Mouse (Mus musculus) forelimb bud, embryonic 11.5 days (tissue): ENCODE results near the gene Proser3.

ENCODE experiments used
- DNase-seq: peaks from one replicate; pipeline ENCODE4 v3.0.0-alpha.2; 2012; ENCODE audit warnings: low read depth, low spot score

Gene Proser3

DNA sequence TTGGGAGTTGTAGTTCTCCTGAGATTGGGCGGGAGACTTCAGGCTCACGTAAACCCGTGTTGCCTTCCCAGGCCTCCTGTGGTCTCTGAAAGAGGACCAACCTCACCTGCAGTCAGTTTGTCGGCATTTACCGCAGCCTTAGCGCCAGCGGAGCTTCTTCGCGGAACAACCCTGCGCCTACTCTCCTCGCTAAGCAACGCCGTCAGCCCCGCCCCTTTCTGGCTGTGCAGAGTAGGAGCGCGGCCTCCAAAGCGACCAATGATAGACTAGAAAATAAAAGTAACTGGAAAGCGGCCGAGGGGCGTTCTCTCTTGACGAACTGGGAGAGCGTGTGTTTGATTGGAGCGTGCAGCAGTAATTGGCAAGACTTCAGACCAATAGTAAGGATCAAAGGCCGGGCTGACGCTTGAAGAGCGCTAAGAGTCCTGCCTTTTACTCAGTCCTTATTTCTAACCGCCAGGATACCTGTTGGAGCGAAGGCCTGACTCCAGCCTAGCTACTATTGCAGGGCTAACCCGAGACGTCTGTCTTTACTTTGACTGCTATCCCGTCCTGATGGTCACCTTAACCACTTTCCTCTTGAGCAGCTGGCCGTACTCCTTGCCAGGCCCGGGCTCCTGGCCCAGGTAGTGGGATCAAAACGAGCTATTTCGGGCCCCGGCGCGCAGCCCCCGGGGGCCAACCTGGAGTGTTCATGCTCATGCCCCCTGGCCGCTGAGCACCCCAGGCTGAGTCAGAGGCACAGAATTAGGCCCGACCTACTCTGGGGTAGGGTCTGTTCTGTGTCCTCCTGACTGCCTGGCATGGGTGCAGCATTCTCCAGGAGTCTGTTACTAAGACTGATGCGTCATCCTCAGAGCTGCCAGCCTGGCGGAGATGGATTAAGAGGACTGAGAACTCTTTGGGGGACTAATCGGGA is at the start of gene Proser3, which contains the start of gene Hspb6:
TSS of gene Proser3 (minus strand) at position 198 of the 919 bp plus-strand sequence.
TSS of gene Hspb6 (plus strand) at position 77 of the 919 bp plus-strand sequence.
- peak; percentile 97 for DNase-seq

DNA sequence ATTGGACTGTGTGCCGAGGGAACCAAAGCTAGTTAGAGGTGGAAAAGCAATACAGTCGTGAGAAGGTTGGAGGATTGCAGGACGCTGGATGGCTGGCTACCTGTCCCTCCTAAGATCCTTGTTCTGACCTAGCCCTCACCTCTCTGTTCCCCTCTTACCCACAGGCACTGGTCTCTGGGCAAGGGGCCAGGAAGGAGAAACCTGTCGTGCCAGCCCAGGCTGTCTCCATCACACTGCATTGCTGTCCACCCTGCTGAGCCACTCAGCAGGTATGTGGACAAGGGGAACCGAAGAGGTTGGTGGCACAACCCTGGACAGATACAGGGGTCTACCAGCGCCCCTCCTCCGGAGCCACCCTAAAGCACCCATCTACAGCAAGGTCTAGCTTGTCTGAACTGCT is 48.6 kb upstream of the Proser3 start:
- DNase-seq: no peak

DNA sequence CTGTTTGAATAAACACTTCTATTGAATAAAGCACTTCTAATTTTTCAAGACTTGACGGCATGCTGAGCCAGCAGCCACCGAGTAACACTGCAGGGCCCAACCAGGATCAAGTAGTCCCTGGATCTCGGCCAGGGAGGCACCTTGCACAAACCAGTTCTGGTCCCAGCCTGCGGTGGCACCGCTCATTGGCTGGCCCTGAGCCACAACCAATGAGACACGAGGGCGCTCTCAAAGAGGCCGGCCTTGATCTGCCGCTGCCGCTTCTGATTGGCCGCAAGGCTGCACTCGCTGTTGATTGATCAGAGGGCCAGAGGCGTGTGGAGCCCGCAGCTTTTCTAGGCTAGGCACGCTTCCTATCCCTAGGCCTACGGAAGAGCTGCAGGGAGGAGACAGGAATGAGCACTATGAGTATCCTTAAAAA is 47.8 kb upstream of the Proser3 start:
- peak; percentile 74 for DNase-seq

DNA sequence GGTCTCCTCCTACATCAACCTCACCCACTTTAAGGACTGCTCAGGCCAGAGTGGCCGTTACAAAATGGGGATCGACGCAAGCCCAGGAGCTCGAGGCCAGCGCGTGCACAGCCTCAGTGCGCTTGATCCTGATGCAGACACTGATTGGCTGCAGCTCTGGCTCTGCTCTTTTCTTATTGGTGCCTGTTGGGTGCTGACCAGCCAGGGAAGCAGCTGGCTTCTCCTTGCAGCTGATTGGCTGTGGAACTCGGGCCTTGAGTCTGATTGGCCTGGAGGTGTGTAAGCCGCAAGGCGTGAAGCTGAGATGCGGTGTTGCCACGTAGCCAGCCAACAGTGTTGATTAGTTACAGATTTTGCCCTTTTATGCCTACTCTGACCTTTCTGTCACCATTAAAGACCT is 46.7 kb upstream of the Proser3 start, which contains the start of gene Zbtb32:
TSS of gene Zbtb32 (minus strand) at position 124 of the 400 bp plus-strand sequence.
- no peak for DNase-seq

DNA sequence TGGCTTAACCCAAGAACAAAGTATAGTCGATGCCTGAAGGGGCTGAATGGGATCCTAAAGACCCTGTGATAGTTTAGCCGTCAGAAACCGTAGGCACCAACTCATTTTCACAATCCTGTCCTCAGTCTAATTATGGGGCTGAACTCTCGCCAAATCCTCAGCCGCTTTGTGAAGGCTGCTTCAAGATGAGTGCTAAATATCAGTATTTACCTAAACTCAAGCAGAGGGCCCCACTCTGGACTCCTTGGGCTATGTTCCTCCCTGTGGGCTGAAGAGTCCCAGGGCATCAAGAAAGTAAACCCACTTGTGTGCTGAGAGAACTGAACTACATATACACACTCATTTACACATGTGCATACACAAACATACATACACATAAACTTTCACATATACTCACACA is 44.7 kb upstream of the Proser3 start:
- DNase-seq: no peak

DNA sequence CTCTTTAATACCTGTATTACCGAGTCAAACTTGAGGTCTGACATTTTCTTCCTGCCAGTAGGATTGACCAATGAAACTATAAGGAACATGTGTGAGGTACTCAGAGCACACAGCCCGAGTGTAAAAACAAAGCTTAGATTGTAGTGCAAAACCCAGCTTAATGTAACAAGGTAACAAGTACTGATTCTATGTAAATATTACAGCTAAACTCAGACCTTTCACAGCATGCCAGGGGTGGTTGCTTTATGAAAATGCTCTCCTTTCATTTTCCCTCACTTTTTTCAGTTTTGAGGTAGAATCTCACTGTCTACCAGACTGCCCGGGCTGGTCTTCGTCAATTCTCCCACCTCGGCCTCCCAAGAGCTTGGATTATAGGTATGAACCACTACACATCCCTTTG is 44.0 kb upstream of the Proser3 start:
- no peak for DNase-seq

DNA sequence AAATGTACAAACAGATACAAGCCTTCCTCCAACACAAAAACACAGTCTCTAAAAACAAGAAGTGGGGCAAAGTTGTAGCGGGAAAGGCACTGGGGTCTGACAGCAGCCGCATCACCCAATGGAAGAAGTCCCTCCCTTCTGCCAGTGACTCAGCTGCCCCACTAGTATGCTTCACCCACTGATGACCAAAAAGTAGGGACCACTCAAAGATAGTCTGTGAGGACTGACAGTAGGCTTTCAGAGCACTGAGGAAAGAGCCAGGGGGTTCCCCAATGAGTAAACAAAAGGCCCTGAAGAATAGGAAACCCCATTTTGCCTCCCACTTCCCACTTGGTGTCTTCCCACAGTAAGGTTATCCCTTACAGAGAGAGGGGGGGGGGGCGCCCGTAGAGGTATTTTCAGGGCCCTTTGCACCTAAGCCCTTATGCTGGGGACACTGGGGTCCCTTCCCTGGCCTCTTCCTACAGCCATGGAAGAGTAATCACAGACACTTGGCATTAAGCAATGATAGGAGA is 42.5 kb upstream of the Proser3 start:
- no peak for DNase-seq

DNA sequence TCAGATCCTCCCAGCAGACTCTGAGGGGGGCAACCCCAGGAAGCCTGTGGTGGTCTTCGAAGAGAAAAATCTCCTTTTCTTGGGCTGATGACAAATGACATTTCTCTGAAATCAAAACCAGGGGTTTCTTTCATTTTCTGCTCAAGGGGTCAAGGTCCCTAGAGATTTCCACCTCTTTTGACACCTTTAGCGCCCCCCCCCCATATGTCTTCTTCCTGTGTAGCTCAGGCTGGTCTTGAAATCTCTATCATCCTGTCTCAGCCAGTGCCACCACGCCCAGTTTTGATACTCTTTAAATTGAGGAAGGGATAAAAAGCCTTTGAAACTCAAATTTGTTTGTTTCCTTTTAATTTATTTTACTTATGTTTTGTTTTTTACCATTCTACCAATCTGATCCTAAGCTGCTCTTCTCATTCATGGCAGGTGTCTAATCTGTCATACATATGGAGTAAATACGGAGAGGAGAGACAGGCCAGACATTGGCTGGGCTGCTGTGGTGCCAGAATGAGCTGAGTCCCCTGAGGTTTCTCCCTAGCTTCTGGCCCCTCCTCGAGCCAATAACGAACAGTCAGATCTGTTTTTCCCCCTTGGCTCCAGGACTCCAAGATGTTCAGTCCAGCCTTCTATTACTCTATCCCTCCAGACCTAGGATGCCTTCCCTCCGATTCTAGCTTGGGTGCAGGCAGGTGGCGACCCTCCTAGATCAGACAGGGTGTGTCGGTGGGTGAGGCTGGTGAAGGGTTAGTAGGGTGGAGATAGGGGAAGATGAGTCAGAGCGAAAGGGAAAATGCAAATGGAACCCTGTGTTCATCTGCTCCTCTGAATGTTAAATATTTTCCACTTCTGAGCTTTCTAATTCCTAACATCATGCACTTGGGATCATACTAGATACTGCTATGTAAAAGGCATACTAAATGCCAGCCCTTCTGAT is 41.7 kb upstream of the Proser3 start:
- no peak for DNase-seq

DNA sequence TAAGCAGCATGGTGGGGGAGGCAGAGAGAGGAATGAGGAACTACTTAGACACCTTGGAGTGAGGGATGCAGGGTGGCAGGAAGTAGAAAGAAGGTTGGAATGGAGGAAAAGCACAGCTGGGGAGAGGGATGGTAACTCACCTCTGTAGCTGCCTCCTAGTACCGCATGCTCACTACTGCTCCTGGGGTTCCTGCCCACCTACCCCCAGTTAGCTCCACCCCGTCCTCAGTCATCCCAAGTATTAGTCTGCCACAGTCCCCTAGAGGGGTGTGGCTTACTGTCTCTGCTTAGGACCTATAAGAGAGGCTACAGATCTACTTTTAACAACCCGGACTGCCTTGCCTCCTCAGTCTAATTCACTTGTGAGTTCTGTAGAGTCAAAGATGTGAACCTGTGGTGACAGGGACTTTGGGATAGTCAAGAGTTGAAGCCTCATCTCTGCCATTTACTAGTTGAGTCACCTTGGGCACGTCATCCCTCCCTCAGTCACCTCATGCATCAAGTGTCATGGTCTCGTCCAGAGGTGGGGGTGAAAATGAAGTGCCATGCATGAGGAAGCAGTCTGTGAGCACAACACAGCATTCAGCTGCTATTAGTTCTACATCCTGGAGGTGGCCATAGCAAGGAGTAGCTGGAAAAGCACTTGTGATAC is 40.8 kb upstream of the Proser3 start:
- DNase-seq: no peak

DNA sequence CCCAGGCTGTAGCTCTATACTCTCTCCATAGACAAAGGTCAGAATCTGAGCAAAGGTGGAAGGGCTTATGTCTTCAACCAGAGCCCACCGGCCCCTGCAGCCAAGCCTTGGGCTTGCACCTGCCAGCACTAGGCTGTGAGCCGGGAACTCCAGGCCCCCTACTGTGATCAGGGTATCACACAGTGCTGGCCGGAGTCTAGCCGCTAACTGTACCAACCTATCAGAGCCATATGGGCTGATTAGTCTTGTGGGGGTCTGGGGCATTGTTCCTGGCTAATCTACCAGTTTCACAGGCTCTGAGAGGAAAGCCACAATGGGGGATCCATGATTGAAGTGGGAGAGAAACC is 39.5 kb upstream of the Proser3 start:
- no peak for DNase-seq

DNA sequence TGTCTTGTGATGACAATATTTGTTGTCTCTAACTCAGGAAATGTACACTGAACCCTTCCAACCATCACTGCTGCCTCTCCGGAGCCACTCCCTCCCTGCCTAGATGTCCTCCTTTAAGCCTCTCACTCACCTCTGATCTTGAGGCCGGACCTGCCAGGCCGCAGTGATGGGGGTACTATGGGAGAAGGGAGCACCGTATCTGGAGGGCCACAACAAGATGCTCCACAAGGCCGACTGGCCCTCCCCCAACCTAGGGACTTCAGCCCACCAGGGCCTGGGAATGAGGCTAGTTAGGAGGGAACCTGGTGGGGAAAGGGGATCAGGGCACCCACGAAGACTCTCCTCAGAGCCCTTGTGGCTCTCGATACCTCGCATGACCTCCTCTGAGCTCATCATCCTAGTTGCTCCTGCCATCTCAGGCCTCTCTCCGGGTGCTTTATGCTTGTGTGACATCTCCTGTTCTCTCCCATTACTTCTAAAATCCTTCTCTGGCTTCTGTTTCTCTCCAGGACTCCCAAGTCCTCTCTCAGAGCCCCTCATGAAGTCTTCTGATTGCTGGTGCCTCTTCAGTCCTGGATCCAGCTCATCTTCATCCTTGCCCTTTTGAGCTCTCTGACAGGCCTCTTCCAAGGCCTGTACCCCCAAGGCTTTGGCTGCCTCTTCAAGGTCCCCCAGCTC is 39.0 kb upstream of the Proser3 start:
- no peak for DNase-seq

DNA sequence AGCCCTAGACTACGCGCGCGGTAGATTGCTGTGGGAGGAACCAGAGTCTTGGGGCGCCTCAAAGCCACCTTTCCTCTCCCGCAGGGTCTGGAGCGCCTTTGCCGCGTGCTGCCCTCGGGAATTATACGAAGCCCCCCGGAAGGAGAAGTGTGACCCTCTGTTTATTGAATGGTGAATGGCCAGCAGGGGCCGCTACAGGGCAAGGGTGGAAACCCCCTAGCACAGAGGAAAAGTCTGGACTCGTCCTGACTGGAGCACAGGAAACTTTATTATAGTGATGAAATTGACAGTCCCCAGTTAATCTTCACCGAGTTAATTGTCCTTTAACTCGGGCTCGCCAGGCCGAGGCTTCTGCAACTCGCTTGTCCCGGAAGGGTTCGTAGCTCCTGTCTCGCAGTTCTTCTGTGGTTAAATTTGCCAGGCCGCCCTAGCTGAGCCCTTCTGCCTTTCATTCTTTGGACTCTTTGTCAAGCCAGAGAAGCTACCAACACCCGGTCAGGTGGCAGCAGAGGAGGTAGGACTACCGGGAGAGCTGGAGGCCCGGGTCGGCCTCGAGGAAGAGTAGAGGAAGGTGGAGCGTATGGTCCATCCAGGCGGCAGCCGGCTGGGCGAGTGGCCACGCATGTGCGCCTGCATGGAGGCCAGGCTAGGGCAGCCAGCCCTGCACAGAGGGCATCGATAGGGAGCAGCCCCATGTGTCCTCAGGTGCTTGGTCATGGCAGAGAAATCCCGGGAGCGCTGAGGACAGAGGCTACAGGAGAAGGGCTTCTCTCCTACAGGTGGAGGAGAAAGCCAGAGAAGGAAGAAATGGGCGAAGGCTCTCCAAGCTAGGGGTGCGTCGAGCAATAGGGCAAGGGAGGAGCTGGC is 37.6 kb upstream of the Proser3 start:
- peak; percentile 85 for DNase-seq

DNA sequence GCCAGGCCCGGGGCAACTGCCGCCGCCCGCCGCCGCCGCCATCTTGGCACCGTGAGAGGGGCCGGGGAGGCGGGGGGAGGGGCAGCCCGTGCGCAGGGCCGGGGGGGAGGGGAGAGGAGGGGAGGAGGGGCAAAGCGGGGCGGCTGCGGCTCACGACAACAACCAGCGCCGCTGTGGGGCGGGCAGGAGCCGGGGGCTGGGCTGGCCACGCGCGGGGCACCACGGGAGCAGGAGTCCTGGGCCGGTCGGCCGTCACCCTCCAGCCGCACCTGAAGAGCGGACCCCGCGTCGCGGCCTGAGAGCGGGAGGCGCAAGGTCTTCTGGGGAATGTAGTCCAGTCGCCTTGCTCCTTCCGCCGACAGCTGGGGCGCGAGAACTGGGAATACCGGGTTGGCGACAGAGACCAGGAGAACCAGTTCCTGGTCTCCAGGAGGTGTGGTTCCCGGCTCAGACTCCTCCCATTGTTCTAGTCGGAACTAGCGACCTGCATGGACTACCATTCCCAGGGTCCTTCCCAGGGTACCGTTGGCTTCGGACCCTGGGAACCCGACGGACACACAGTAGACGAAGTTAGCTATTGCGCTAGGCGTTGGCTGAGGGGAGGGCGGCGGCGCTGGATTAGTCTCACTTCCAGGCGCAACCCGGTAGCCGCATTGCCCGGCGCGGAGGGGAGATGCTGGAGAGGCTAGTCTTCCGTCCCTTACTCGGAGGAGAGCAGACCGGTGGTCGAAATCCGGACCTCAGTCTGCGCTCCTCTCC is 36.8 kb upstream of the Proser3 start, which contains the start of gene Kmt2b:
TSS of gene Kmt2b (minus strand) at position 51 of the 759 bp plus-strand sequence.
- DNase-seq: peak; percentile 98

DNA sequence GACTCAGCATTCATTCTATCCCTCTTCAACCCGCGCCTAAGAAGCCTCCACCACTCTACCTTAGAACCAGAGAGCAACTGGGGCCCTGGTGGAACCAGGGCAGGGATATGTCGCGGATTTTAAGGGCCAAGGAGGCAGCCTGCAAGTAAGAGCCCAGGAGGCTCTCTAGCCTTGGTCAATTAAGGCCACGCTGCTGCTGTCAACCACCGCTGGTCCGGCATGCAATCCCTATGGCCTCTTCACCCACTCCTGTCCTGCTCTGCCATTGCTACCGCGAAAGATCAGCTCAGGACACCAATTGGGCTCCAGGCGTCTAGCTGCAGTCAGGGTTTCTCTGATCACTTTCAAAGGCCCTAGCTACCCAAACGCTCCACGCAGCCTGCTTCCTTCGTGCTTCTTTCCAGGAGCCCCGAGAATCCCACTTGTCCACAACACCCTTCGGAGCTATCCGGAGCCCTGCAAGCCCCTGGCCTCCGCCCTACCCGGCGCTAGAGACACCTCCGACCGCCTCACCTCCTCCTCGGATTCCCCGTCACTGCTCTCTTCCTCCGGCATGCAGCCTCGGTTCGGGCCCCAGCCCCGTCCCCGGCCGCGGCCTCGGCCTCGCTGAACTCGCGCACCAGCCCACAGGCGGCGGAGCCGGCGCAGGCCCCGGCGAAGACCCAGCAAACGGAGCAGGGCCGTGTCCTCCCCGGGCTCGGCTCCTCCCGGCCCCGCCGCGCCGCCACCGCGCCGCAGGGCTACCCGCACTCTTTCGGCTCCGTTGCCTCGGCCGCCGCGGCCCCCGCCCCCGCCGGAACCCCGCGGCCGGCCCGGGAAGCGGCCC is 36.0 kb upstream of the Proser3 start:
- DNase-seq: peak; percentile 2

DNA sequence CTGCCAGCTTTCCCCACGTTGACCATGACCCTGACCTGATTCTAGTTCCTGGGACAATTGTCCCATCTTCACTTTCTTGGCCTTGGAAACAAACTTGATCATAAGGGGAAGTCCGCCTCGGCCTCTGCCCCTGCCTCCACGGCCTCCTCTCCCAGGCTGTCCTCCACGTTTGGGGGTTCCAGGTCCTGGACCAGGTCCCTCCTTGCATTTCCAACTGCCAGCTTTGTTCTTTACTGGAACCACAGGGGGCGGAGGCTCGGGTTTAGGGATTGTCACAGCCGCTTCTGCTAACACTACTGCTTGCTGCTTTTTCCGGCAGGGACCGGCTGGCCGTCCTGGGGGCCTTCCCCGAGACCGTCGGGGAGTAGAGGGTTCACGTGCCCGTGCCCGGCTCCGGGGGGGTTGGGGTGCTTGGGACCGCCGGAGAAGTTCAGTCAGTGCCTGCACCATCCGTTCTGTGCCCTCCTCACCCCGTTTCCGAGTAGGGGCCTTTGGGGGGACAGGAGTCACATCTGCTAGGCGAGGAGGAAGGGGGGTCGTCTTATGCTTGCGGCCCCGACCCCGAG is 34.4 kb upstream of the Proser3 start:
- DNase-seq: no peak

DNA sequence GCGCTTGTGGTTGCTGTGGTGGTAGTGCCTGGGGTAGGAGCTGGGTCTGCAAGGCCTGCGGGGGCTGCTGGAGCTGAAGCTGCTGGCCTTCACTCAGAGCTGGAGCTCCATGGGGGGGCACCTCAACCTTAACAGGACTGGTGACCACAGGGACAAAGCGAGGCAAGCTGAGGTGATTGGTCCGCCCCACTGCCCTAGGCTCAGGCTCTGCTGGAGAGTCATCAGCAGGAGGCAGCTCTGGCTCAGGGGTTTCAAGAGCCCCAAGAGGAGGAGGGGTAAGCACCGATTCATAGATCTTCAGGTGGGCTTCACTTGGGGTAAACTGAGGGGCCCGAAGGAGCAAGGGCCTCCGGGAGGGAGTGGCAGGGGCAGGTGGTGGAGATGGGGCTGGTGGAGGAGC is 33.1 kb upstream of the Proser3 start:
- DNase-seq: no peak

DNA sequence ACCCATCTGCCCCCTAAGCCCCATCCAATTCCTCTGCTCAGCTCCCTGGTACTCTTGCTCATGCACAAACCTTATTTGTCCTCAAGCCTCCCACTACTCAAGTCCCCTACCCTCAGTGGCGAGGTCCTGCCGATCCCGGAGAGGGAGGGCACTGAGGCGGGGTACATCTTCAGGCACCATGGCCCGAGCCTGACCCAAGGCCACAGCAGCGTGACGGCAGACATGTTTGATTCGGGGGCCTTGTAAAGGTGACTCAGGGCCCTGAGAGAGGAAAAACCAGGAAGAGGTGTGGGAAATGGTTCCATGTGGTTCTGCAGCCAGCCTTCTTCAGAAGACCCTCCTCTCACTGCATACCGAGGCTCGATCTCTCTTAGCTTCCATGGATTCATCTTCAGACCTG is 32.2 kb upstream of the Proser3 start:
- DNase-seq: no peak

DNA sequence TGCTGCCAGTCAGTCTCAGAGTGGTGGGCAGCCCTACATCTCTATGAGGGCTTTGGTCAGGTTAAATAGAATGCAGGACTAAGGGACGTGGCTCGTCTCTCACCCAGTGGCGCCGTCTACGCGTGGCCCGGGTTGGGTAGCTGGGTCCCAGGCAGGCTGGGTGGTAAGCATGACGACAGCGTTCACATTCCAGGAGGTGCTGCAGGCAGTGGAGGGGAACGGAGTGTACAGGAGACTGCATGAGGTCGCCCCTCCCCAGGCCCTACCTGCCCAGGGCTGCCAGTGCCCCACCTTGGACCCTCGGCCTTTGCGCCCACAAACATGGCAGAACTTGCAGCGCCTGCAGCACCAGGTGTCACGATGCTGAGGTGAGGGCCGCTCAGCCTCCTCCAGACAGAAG is 29.4 kb upstream of the Proser3 start:
- no peak for DNase-seq
